Mouse (Mus musculus) left cerebral cortex, adult 18-20 months (tissue): Measurements from ENCODE around the gene Aebp1. TPM values are rescaled to one million over a fixed set of nuclear protein-coding genes. Genes with fewer than 3 reads are reported as not detected.

ENCODE experiments used
- DNase-seq, 2 experiments: peaks; one replicate each; pipeline ENCODE4 v3.0.0; 2021 to 2022; ENCODE audit warnings: low spot score in 2 of 2, mixed read lengths in 1 of 2
- total RNA-seq, 2 experiments: library from RNA; stranded (reverse); gene quantifications; 2 replicates each; pipeline ENCODE4 v1.2.3; 2021

Gene Aebp1
- total RNA-seq, 2 experiments from 2014 or later = 21.4 to 23.5 TPM

DNA sequence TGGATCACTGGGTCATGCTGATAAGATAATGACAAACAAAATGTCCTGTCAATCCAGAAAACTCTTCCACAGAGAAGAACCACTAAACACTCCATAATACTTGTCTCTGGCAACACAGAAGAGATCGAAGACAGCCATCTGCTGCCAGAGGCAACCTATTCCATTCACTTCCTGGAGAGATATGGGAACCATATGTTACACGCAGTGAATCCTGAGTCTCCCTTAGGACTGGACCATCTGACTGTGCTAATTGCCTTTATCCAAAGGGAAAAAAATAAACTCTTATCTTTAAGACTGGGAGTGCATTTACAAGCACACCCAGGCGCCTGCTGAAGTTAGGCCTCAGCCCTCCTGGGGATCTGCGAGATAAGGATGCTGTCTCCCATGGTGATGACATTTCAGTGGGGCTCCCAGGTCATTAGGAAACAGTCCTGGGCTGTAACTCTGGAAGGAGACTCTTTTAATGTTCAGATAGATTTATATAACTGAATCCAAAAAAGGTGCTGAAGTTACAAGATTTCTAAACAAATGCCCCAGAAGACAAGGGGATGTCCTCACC lies 31.1 kb downstream of the Aebp1 start:
- no peak for DNase-seq

DNA sequence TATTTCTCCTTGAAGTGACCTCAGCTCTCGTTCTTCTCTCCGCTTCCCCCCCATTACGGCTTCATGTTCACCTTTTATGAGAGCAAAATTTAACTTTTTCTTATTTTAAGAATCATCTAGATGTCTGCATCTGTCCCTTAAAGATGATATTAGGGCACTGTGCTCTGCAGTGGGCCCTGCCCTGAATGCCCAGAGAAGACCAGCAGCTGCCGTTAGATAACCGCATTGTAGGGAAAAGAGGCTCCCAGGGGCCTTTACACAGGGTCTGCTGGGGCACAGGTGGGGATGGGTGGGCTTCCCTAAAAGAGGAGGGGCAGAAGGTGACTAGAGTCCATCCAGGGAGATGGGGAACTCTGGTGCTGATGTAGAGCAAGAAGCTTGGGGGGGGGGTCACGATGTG lies 32.1 kb downstream of the Aebp1 start:
- no peak for DNase-seq

DNA sequence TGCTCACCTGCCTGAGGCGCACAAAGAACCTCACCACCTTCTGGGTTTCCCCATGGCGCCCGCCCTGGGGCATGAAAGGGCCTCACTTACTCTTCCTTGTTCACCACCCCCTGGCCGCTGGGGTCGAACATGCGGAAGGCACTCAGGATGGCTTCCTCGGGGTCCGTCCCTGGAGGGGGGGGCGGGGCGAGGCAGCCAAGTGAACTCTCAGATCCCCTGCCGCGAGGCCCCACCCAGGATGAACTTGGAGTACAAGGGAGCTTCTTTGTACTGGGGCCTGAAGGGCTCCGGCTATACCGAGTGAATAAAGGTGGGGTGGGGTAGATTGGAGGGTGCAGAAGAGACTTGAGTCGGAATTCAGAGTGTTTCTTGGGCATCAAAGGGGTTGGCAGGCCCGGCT lies 35.5 kb downstream of the Aebp1 start:
- DNase-seq = no peak

DNA sequence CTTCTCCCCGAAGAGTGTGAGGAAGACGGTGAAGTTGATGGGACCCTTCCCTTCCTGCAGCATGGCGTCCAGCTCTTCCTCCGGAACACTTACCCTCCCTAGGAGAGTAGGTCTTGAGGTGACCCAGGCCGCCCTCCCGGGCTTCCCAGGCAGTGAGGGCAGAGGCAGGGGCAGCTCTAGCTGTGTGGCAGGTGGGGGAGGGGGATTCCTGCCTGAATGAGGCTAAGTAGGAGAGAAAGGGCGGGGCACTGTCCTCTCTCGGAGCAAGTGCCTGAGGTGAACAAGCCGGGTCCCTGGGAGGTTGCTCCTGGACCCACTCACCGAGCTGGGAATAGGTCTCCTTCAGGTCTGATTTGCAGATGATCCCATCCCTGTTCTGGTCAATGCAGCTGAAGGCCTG lies 36.1 kb downstream of the Aebp1 start:
- no peak for DNase-seq

DNA sequence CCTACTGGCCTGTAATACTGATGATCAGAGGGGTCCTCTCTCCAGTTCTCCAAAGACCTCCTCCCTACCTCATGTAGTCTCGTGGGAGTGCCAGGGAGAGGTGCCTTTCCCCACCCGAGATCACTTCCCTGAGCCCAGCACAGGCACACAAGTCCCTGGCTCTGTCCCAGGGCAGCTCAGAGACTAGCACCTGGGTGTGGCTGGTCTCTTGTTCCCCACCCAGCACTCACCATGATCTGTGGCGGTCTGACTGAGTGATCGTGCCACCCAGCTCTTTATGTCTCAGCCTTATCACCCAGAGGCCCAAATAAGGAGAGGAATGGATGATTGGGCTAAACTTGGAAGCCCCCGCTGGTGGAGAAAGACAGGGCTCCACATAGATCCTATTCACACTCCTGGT lies 36.8 kb downstream of the Aebp1 start, which contains the start of gene Myl7:
TSS of gene Myl7 (minus strand) at position 252 of the 400 bp plus-strand sequence.
- DNase-seq = no peak

DNA sequence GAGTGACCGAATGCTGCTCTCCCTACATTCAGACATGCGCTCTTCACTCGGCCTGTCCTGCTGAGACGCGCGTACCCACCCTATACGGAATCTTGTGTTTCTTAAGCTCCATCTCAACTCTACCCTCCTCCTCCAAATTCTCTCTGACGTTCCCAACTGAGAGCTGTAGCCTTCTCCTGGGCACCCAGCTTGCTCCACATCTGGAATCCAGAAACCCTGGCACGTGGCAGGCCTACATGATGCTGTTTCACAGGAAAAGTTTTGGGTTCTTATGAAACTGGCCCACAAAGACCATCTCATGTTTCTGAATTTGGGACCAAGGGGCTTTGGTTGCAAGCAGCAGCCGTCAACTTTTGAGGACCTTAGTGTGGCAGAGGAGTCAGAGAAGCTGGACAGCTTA lies 37.5 kb downstream of the Aebp1 start:
- DNase-seq = no peak

DNA sequence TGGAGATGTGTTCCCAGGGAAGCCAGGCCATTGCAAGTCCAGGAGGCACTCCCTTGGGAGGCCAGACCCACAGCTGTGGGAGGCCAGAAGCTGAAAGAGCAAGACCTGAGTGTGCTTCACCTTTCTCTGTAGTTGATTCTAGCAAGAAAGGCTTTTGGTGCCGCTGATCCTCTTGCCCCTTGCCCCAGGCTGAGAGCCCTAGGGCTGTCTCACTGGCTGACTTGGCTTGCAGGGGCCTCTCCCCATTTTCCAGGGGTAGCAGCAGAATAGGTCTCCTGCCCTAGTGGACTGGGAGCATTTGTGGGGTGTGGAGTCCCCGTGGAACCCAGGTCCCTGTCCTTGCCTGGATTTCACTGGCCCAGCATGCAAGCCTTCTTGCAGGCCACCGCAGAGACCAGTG lies 39.6 kb downstream of the Aebp1 start:
- DNase-seq = no peak

DNA sequence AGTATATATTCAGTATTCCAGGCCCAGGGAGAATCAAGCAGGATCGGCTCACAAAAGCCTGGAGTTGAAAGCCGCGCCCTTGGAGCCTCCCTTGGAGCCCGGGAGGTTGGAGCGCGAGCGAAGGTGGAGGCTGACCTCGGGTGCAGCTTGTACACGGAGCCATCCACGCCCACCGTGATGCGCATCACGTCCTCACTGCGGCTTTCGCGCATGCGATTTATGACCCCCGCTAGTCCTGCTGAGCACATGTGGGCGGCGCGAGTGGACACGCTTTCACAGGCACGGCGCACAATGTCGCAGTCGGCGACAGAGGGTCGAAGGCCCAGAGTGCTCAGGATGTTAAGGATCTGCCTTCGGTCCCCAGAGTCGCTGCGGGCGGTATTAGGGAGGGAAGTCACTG lies 40.2 kb downstream of the Aebp1 start:
- DNase-seq = peak; percentile 49 to 59

DNA sequence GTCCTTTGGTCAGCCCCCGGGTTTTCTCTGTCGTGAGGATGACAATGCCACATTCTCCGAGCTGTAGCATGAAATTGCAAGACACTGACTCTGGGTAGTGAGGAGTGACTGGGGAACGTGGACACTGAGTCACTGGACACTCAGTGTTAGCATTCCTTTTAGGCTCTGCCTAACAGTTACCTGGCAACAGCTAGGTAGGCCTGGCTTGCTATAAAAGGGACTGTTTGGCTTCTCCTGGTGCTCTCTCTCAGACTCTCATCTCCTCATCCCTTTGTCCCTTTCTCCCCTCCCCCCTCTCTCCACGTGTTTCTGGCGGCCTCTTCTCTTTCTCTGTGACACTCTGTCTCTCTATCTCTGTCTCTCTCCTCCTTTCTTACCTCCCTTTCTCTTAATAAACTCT lies 40.6 kb downstream of the Aebp1 start:
- DNase-seq = no peak

DNA sequence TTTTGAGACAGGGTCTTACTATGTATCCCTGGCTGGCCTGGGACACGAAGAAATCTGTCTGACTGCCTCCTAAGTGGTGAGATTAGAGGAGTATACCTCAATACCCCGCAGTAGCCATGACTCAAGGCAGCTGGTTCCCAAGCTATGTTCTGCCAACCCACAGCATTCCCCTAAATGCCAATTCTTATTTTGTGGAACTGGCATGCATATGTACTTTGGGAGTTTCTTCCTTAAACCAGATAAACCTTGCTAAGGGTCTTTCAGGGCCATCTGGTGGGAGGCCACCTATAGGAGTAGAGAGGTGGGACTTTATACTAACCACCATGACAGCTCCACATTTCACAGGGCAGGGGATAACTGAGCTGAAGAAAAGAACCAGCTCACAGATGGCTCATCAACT lies 42.1 kb downstream of the Aebp1 start:
- no peak for DNase-seq

DNA sequence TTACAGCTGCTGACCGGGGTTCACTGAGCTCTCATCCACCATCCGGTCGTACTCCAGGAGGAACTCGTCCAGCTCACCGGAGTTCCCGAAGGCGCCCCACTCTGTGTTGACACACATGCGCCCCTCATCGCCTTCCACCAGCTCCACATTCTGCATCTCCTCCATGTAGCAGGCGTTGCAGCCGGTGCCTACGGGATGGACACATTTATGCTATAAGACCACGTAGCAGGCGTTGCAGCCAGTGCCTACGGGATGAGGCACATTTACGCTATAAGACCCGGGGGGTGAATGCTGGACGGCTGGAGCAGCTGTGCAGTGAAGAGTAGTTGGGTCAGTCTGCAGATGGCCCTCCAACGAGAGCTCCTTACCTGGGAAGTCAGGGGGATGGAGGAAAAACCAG lies 42.6 kb downstream of the Aebp1 start:
- no peak for DNase-seq

DNA sequence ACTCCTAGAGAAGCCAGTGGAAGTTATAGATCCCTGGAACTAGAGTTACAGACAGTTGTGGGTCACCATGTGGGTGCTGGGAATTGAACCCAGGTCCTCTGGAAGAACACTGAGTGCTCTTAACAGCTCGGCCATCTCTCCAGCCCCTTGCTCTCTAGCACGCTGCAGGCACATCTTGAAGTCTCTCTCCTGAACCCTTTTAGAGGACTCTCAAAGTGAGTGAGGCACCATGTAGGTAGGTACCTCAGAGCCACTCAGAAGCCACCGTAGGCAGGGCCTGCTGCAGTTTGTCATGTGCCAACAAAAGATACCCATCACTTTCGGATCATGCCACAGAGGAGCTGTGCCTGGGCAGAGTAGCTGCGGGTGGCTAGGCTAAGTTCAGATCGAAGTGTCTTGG lies 43.1 kb downstream of the Aebp1 start:
- DNase-seq = no peak

DNA sequence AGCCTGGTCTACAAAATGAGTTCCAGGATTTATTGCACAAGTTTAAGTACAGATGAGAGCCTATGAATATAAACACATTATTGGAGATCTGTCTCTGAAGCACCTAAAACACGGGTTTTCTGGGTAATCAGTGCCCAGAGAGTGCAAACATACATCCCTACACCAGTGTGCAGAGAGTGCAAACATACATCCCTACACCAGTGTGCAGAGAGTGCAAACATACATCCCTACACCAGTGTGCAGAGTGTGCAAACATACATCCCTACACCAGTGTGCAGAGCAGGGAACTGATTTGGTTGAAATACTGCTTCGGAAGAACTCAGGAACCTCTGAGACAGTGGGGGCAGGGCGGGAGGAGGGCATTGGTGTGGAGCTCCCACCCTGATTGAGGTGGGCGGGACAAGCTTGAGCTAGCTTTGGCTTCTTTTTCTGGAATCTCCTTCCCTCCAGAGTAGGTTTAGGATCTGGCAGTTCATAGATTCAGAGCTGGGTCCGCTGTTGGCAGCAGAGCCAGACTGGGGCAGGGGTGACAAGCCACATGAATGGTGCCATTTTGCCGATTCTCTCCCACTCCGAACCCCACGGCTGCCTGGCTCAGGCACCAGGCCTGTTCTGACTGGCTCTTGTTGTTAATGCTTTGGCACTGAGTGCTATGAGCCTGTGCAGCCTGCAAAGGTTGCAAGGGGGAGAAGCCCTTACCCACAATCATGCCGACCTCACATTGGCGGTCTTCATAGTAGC lies 44.2 kb downstream of the Aebp1 start:
- DNase-seq = no peak

DNA sequence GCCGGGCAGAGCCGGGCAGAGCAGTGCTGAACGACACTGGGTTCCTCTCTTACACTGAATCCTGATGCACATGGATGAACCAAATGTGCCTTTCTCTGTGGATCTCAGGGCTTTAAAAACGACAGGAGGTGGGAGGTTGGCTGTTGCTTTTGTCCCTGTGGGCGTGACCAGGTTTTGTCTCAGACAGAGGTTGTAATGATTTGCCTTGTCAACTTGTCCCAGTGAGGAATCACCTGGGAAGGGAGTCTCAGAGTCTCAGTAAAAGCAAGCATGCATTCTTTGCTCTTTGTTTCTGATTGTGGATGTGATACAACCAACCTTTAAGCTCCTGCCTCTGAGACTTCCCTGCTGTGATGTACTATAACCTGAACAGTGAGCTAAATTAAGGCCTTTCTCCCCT lies 45.3 kb downstream of the Aebp1 start:
- DNase-seq = no peak

DNA sequence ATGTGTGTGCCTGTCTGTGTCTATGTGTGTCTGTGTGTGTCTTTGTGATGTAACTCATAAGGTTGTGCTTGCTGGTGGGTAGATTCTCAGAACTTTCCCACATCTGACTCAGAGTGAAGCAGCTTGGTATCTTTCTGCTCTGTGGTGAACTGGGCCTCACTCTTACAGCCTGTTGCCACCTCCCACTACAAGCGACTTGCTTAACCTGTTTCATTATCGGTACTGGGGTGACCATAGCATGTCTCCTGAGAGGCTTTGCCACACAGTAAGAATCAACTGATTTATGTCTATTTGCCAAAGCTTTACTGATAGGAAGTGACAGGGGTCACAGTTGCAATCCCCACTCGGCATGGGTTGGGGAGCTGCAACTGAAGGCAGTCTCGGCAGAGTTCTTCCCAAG lies 46.9 kb downstream of the Aebp1 start:
- no peak for DNase-seq

DNA sequence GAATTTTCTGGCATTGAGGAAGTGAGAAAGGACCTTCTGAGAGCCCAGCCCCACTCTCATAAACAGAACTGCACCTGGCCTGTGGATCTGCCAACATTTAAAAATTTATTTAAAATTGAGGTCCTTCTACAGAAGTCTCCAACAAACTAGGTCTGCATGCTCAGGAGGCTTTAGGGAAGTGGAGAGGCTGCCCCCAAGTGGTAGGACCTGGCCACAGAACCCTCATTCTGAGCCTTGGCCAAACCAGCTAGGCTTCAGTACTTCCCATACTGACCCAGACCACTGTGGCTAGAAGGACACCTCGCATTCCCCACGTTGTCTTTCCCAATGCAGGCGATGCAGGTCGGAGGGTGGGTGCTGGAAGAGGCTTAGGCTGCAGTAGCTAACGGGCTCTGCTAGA lies 50.9 kb downstream of the Aebp1 start:
- DNase-seq = peak; percentile 75 to 77

DNA sequence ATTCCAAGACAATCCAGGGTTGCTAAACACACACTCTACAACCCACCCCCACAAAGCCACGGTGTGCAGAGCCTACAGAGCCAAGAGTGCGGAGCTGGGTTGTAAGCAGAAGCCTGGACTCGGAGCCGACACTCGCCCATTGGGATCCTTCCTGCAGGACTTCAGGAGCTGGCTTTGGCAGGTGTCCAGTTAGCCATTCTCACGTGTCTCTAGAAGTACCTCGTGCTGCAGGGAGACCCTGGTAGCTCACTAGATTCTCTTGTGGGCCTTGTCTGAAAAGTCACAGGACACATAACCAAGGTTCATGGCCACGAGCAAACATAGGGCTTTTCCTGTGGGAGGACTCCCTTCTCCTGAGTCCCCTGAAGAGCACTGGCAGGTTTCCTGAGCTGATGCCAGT lies 51.5 kb downstream of the Aebp1 start:
- no peak for DNase-seq

DNA sequence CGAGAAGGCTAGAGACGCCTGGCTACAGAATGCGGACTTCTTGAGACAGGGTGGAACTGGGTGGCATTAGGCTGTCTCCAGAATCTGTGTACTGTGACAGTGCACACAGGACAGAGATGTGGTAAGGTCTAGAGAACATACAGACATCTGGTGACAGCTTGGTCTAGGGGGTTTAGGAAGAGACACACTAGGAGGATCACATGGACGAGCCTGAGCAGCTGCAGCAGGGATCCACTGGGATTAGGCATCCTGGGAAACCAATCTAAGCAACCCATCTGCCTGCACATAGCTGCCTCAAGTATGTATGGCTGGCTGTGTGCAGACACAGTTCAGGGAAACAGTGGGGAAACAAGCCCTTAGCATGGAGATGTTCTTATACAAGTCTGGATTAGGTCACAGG lies 52.2 kb downstream of the Aebp1 start:
- no peak for DNase-seq

DNA sequence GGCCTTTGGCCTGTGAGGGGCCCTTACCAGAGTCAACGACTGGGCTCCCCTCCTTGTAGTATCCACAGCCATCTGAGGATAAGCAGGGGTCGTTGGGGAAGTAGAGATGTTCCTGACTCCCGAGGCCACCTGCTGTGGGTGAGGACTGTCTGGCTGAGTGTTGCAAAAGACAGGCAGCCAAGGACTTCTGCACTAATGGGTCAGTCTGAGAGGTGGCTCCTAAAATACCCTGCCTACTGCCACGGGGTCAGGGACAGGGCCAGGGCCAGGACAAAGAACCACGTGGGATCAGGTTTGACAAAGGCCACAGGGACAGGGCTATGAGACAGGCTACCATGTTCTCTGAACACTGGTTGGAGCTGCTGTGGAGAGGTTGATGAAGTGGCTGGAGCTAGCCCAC lies 53.2 kb downstream of the Aebp1 start:
- no peak for DNase-seq

DNA sequence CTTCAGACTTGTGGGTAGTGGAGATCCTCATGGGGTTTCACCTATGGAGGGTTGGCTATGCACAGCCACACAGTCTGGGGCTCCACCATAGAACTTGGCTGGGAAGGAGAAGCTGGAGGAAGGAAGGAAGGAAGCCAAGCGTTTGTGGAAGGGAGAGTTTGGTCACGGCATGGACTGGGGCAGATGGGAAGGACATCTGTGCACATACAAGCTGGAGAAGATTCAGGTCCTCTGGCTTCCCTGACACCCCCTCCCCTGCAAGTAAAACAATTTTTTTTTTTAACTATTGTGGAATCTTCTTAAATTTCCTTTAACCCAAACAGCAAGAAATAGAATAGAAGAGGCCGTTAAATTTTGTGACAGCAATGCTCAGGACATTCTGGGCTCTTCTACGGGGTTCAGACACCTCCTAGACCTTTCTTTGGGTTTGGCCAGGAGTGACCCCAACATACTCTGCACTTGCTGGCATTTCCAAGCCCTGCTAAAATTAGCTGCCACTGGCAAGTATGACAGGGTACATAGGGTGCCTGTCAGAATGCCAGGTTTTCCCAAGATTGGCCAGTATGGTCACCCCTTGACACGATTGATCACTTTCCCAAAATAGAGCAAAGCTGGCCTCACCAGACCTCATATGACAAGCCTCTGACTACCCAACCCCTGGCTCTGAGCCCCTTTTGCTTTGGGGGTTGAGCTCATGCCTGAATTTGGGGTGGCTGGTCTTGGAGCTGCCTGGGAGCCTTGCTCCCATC lies 53.9 kb downstream of the Aebp1 start:
- peak; percentile 53 to 61 for DNase-seq

DNA sequence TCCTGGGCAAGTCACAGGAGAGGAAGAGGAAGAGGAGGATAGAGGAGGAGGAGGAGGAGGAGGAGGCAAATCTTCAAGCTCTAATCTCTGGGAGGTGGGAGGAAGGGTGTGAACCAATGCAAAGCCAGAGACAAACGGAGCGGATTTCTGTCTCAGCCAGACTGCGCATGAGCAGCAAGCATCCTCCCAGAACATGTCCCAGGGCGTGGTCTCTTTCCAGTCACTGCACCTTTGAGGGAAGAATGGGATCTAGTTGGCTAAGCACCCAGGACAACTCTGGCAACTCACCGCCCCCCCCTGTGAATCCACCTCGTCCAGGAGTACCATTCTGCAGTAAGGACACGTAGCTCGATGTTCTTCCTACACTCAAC lies 54.4 kb downstream of the Aebp1 start:
- no peak for DNase-seq

DNA sequence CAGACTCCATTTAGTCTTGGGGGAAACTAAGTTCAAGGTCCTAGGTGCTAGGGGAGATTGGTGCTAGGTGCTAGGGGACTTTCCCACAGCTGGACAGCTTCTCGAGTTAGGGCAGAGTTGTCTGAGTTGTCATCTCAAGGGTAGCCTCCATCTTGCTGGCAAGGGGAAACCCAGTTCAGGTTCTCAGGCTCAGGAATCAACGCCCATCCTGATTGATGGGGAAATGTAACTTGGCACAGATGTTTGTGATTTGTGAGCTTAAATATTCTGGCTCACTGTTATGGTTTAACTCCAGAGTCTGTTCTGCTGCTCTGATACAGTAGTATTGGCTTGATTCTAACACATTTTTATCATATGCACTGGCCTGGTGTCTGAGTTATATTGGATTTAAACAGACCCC lies 56.4 kb downstream of the Aebp1 start:
- no peak for DNase-seq

DNA sequence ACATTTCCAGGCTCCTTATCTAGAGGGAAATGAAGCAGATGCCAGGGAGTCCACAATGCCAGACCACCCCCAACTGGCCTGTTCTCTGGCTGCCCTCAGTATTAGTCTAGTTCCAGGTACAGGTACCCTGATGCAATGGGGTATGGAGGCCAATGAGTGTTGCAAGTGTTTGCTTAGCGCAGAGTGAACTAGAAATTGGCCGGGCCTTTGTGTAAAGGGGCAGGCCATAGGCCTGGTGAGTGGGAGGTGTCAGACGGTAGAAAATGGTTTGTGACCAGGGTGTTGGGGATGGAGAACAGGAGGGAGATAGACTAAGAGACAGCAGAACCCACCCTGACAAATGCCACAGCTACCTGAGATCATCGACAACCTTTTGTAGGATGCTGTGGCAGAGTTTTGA lies 57.9 kb downstream of the Aebp1 start:
- no peak for DNase-seq
